Mouse (Mus musculus) ES-E14 (cell line): ENCODE measurements at regions not wholly inside any gene's neighbourhood (a gene's known extent, or its start where the extent isn't known, plus 50 kb on each side); places are given as distances from the start of the nearest gene placed in this dataset.

Experiments used
- HCFC1 ChIP-seq: IDR thresholded peaks from 2 replicates; pipeline ENCODE4 v1.6.1; 2012; ENCODE audit warnings: low read length, inconsistent platforms, borderline replicate concordance; ENCODE audit not compliant: insufficient read depth
- MAFK ChIP-seq: IDR thresholded peaks from 2 replicates; pipeline ENCODE4 v1.6.1; 2014; ENCODE audit warnings: mild to moderate bottlenecking, low read depth, low read length, inconsistent platforms; ENCODE audit not compliant: insufficient read depth
- ZC3H11A ChIP-seq: IDR thresholded peaks from 2 replicates; pipeline ENCODE4 v1.6.1; 2012; ENCODE audit warnings: low read depth, mild to moderate bottlenecking, inconsistent platforms, low read length, borderline replicate concordance
- ZNF384 ChIP-seq: IDR thresholded peaks from 2 replicates; pipeline ENCODE4 v1.6.1; 2012; ENCODE audit warnings: low read depth, low read length, inconsistent platforms

- no peak for TF ChIP-seq ZC3H11A
- no peak for TF ChIP-seq MAFK
- TF ChIP-seq HCFC1, result no peak
- no peak for TF ChIP-seq ZNF384
Observed at GRCm38 (mm10) chr2:8276127-8276773, 766.9 kb upstream of the Celf2 start.
